Mouse (Mus musculus) lung, embryonic 16.5 days (tissue): ENCODE measurements around the gene Kcnk2. TPM values are rescaled to one million over a fixed set of nuclear protein-coding genes. Genes with fewer than 3 reads are reported as not detected.
A peak's percentile ranks its signal among the peaks of the same experiment; 100 is the strongest.

ENCODE experiments used
- ATAC-seq: fragments of 200-750 bp; cut with Nextera tagmentation; 2 replicates; pipeline ENCODE4 v1.8.0; 2017; ENCODE audit warnings: low read depth, mild to moderate bottlenecking, moderate library complexity
- H3K27ac ChIP-seq: fragments of 300-500 bp; sonication (generic); 2 replicates; pipeline ENCODE4 v1.5.1; 2014; ENCODE audit warnings: mild to moderate bottlenecking, control low read depth, low read length
- H3K27me3 ChIP-seq: fragments of 300-500 bp; sonication (generic); 2 replicates; pipeline ENCODE4 v1.6.1; 2014; ENCODE audit warnings: low read depth, low read length, mixed read lengths; ENCODE audit not compliant: control insufficient read depth, insufficient read depth
- H3K36me3 ChIP-seq: fragments of 300-500 bp; sonication (generic); 2 replicates; pipeline ENCODE4 v1.6.1; 2014; ENCODE audit warnings: low read length; ENCODE audit not compliant: control insufficient read depth, insufficient read depth
- H3K4me1 ChIP-seq: fragments of 300-500 bp; sonication (generic); replicated peaks from 2 replicates; pipeline ENCODE4 v1.6.1; 2014; ENCODE audit warnings: low read length, mixed read lengths; ENCODE audit not compliant: control insufficient read depth, insufficient read depth
- H3K4me2 ChIP-seq: fragments of 300-500 bp; sonication (generic); 2 replicates; pipeline ENCODE4 v1.6.1; 2014; ENCODE audit warnings: low read depth, low read length, control low read depth
- H3K4me3 ChIP-seq: fragments of 300-500 bp; sonication (generic); 2 replicates; pipeline ENCODE4 v1.5.1; 2014; ENCODE audit warnings: mild to moderate bottlenecking, low read length, control low read depth
- H3K9ac ChIP-seq: fragments of 300-500 bp; sonication (generic); 2 replicates; pipeline ENCODE4 v1.6.1; 2014; ENCODE audit warnings: low read length, control low read depth
- H3K9me3 ChIP-seq: fragments of 300-500 bp; sonication (generic); 2 replicates; pipeline ENCODE4 v1.6.1; 2016; ENCODE audit warnings: low read length; ENCODE audit not compliant: control insufficient read depth
- WGBS: fragments of 180-500 bp; shearing (Covaris S2); extraction: QIAGEN DNeasy Blood & Tissue Kit; methylation state at CpG from one replicate; pipeline ENCODE4 v1.1.7; 2014; 5-methylcytosine and 5-hydroxymethylcytosine counted together
- polyA plus RNA-seq: library from polyadenylated mRNA; unstranded; fragments of >200 nt; fragmentation: Nextera tagmentation; extraction: Ambion mirVana; gene quantifications from 2 replicates; pipeline ENCODE4 v1.2.1, GENCODE M21; 2015

Gene Kcnk2
- polyA plus RNA-seq = 4.2 TPM in 2 replicates

DNA sequence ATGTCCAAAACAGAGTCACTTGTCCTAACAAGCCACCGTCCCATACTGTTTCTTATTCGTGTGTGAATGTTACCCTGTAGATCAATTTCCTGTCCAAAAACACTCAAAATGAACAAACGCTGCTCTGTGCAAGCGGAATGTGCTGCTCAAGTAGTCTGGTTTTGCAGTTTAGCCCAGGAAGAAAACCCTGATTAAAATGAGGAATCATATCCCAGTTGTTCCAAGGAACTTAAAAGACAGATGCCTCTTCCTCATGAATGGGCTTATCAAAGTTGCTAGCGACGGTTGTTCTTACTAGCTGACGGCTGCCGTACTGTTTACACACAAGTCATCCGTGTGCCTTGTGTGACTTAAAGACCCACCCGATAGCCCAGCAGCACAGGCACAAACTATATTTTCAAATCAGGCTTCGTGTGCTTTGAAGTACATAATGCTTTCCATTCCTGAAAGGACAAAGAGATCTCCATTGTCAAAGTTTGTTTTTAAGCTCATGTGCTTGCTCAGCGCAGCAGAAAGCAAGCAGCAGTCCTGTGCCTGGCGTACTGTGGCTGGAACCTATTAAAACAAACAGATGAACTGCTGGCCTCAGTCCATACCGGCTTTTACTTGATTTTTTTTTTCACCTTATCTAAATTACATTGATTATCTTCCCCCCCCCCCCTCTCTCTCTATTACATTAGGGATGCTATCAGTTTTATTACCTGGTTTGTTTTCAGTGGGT lies at the start of gene Kcnk2:
Gene Kcnk2, minus strand, starts transcription at position 51 of the 721 bp plus-strand sequence.
- Histone ChIP-seq H3K36me3 (no peaks in the 10 kb centered on the region), H3K27ac (no peak within 1 kb of the TSS), H3K27me3 (no peaks in the 10 kb centered on the region), H3K9ac (peak within 1 kb of the TSS; percentile 36; the same call in 1 of the 2 replicates), H3K4me1 (peaks cover 16% of the 10 kb centered on the region), H3K9me3 (no peaks in the 10 kb centered on the region), H3K4me2 (peak within 1 kb of the TSS; percentile 45), H3K4me3 (peak within 1 kb of the TSS; percentile 21)
- ATAC-seq = no peak
- 4% methylated on average over 14 of the region's 14 CpGs for WGBS

- Histone ChIP-seq H3K4me3 (no peak overlapping the region), H3K4me2 (no peak overlapping the region), H3K9ac (no peak overlapping the region), H3K27ac (no peak overlapping the region), H3K36me3 (no peaks in the 10 kb centered on the region), H3K9me3 (no peaks in the 10 kb centered on the region), H3K4me1 (no peaks in the 10 kb centered on the region), H3K27me3 (no peaks in the 10 kb centered on the region)
- no peak for ATAC-seq
- 79% methylated on average over 9 of the region's 9 CpGs for WGBS
Measured at GRCm38 (mm10) chr1:189440741-189441140, 38.7 kb upstream of the Kcnk2 start.

DNA sequence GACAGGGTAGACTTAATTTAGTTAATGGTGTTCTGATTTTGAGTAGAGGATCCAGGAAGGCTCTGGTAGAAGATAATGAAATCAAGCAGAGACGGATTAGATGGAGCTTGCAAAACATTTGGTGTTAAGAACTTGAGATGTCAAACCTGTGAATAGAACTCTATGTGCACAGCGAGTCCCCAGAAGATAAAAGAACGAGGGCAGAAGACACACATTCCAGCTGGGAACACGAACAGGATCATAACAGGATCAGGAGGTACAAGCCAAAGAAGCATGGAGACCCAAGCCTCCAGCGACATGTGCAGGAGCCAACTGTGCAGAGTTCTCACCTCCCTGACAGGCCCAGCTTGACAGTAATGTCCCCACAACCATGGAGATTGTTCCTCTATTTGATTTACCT lies 35.1 kb upstream of the Kcnk2 start:
- H3K27me3 ChIP-seq = no peaks in the 10 kb centered on the region
- H3K27ac ChIP-seq = no peak overlapping the region
- 63% methylated on average over 5 of the region's 5 CpGs for WGBS
- H3K4me1 ChIP-seq = no peaks in the 10 kb centered on the region
- ATAC-seq = no peak
- H3K36me3 ChIP-seq = no peaks in the 10 kb centered on the region
- H3K4me3 ChIP-seq = no peak overlapping the region
- H3K4me2 ChIP-seq = no peak overlapping the region
- H3K9me3 ChIP-seq = no peaks in the 10 kb centered on the region
- no peak overlapping the region for H3K9ac ChIP-seq

GRCm38 (mm10) chr1:189435452-189435851 lies 33.4 kb upstream of the Kcnk2 start:
- no peaks in the 10 kb centered on the region for H3K9me3 ChIP-seq
- no peaks in the 10 kb centered on the region for H3K36me3 ChIP-seq
- no peak overlapping the region for H3K27ac ChIP-seq
- ATAC-seq = no peak
- no peak overlapping the region for H3K4me2 ChIP-seq
- H3K4me1 ChIP-seq = no peaks in the 10 kb centered on the region
- H3K27me3 ChIP-seq = no peaks in the 10 kb centered on the region
- no peak overlapping the region for H3K4me3 ChIP-seq
- no peak overlapping the region for H3K9ac ChIP-seq
- 83% methylated on average over 10 of the region's 10 CpGs for WGBS

GRCm38 (mm10) chr1:189431479-189431878 lies 29.4 kb upstream of the Kcnk2 start:
- Histone ChIP-seq H3K9me3 (no peaks in the 10 kb centered on the region), H3K27ac (no peak overlapping the region)
- WGBS = 39% methylated on average over 5 of the region's 5 CpGs

GRCm38 (mm10) chr1:189430534-189430933 lies 28.5 kb upstream of the Kcnk2 start:
- no peaks in the 10 kb centered on the region for H3K36me3 ChIP-seq
- H3K4me3 ChIP-seq = no peak overlapping the region
- no peaks in the 10 kb centered on the region for H3K27me3 ChIP-seq
- H3K4me2 ChIP-seq = no peak overlapping the region
- ATAC-seq = no peak
- H3K9me3 ChIP-seq = no peaks in the 10 kb centered on the region
- no peak overlapping the region for H3K27ac ChIP-seq
- WGBS = 24% methylated on average over 4 of the region's 4 CpGs
- peaks cover 3% of the 10 kb centered on the region for H3K4me1 ChIP-seq
- H3K9ac ChIP-seq = no peak overlapping the region

More at GRCm38 (mm10) chr1:189431479-189431878, 29.4 kb upstream of the Kcnk2 start:
- ATAC-seq = no peak
- no peaks in the 10 kb centered on the region for H3K36me3 ChIP-seq
- no peak overlapping the region for H3K4me3 ChIP-seq
- no peaks in the 10 kb centered on the region for H3K27me3 ChIP-seq
- H3K9ac ChIP-seq = no peak overlapping the region
- no peak overlapping the region for H3K4me2 ChIP-seq
- peaks cover 3% of the 10 kb centered on the region for H3K4me1 ChIP-seq

DNA sequence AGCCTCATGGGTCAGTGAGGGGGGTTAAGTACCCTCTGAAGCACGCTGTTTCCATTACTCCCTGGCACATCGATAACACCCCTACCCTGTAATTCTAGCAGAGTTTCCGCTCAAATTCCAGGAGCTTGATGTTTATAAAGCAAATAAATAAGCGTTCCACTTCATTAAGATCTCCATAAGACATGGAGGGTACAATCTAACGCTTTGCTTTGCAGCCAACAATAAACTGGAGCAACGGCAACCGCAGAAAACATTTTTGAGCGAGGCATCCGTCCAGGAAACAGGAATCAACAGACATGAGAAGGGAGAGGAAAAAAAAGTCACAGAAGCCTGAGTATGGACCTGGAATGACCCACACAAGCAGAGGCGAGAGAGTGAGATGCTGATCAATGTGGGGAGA lies 27.5 kb upstream of the Kcnk2 start:
- Histone ChIP-seq H3K36me3 (no peaks in the 10 kb centered on the region), H3K27ac (0 out of 2 replicates have a peak overlapping the region, but pooled peaks have one; percentile 28), H3K27me3 (no peaks in the 10 kb centered on the region), H3K9ac (no peak overlapping the region), H3K9me3 (no peaks in the 10 kb centered on the region), H3K4me1 (peaks cover 3% of the 10 kb centered on the region), H3K4me3 (no peak overlapping the region), H3K4me2 (no peak overlapping the region)
- 35% methylated on average over 10 of the region's 10 CpGs for WGBS
- peak; percentile 36; the same call in 1 of the 2 replicates for ATAC-seq

DNA sequence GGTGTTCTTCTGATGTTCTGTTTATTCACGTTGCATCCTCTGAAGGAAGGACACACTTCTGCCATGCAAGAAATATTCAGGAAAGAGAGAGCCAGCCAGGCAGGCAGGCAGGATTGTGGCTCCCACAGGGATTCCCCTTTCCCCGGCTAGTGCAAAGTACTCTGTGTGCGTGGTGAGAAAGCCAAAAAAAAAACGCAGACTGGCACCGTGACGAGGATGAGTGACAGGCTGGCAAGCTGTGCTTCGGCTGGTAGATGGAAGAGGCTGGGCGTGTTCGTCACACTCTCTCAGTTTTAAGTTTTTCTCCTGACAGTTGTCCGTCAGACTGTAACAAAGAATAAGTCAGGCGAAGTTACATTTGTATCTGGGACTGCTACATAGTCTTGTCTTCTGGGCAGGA lies 24.2 kb upstream of the Kcnk2 start:
- Histone ChIP-seq H3K4me3 (no peak overlapping the region), H3K36me3 (no peaks in the 10 kb centered on the region), H3K9ac (no peak overlapping the region), H3K4me2 (no peak overlapping the region), H3K4me1 (peaks cover 3% of the 10 kb centered on the region), H3K27ac (no peak overlapping the region), H3K27me3 (no peaks in the 10 kb centered on the region), H3K9me3 (no peaks in the 10 kb centered on the region)
- no peak for ATAC-seq
- 83% methylated on average over 11 of the region's 11 CpGs for WGBS

GRCm38 (mm10) chr1:189419914-189420313 lies 17.8 kb upstream of the Kcnk2 start:
- Histone ChIP-seq H3K36me3 (no peaks in the 10 kb centered on the region), H3K4me2 (no peak overlapping the region), H3K4me3 (no peak overlapping the region), H3K27ac (no peak overlapping the region), H3K9ac (no peak overlapping the region), H3K9me3 (no peaks in the 10 kb centered on the region), H3K27me3 (no peaks in the 10 kb centered on the region), H3K4me1 (no peaks in the 10 kb centered on the region)
- 38% methylated on average over 1 of the region's 1 CpGs for WGBS
- ATAC-seq = no peak
